Mouse (Mus musculus) spleen, adult 2 months (tissue): Measurements from ENCODE around the gene Keg1. TPM values are rescaled to one million over a fixed set of nuclear protein-coding genes. Genes with fewer than 3 reads are reported as not detected.
"Not testable (repeated sequence)": the region's sequence is repeated elsewhere in the genome, so short reads cannot be mapped to it uniquely, and the experiment has no call there.

Experiments
- DNase-seq, 2 experiments: peaks; one replicate each; pipeline versions ENCODE4 v3.0.0 to v3.0.0-alpha.2; 2012 to 2021; ENCODE audit warnings: low spot score in 2 of 2, low read depth in 1 of 2
- H3K27ac ChIP-seq: fragments of 200-500 bp; 2 replicates; pipeline ENCODE4 v1.5.1; 2012; ENCODE audit warnings: low read length, inconsistent platforms; ENCODE audit not compliant: insufficient read depth
- H3K27me3 ChIP-seq: fragments of 200-500 bp; 2 replicates; pipeline ENCODE4 v1.6.1; 2012; ENCODE audit warnings: mild to moderate bottlenecking, moderate library complexity, low read length, inconsistent platforms; ENCODE audit not compliant: control insufficient read depth, insufficient read depth
- H3K36me3 ChIP-seq: fragments of 200-500 bp; 2 replicates; pipeline ENCODE4 v1.6.1; 2012; ENCODE audit warnings: mild to moderate bottlenecking, low read length, inconsistent platforms; ENCODE audit not compliant: control insufficient read depth, insufficient read depth
- H3K4me1 ChIP-seq: fragments of 200-500 bp; 2 replicates; pipeline ENCODE4 v1.6.1; 2011; ENCODE audit warnings: inconsistent platforms; ENCODE audit not compliant: control insufficient read depth, insufficient read depth, insufficient read length
- H3K4me3 ChIP-seq: fragments of 200-500 bp; 2 replicates; pipeline ENCODE4 v1.5.1; 2011; ENCODE audit warnings: mild to moderate bottlenecking, inconsistent platforms; ENCODE audit not compliant: insufficient read depth, insufficient read length; ENCODE audit errors: extremely low read depth
- CTCF ChIP-seq: fragments of 200-500 bp; IDR thresholded peaks from 2 replicates; pipeline ENCODE4 v1.5.1; 2011; ENCODE audit warnings: mild to moderate bottlenecking, inconsistent platforms; ENCODE audit not compliant: insufficient read depth, insufficient read length, insufficient replicate concordance; ENCODE audit errors: extremely low read depth
- POLR2A ChIP-seq: fragments of 200-500 bp; IDR thresholded peaks from 2 replicates; pipeline ENCODE4 v1.6.1; 2011; ENCODE audit warnings: low read depth, low read length, inconsistent platforms
- WGBS: fragments of 180-500 bp; shearing (Covaris S2); methylation state at CpG from one replicate; pipeline ENCODE4 v1.1.7; 2018; 5-methylcytosine and 5-hydroxymethylcytosine counted together
- polyA plus RNA-seq: library from polyadenylated mRNA; depleted of rRNA; stranded (reverse); fragments of >200 nt; gene quantifications from 2 replicates; pipeline ENCODE4 v1.2.3, GENCODE M21; 2012; rRNA removed

Gene Keg1
- polyA plus RNA-seq = 0.30 TPM in 1 of 2 replicates, not detected in the other

GRCm38 (mm10) chr19:12695590-12695989 lies at the start of gene Keg1:
TSS of gene Keg1 (plus strand) at chr19:12695786.
- Histone ChIP-seq H3K4me1 (no peaks in the 10 kb centered on the region), H3K27ac (no peak within 1 kb of the TSS), H3K36me3 (no peaks in the 10 kb centered on the region), H3K27me3 (no peaks in the 10 kb centered on the region), H3K4me3 (no peak within 1 kb of the TSS)
- no peak for DNase-seq
- TF ChIP-seq POLR2A = no peak
- TF ChIP-seq CTCF = no peak
- WGBS = 80% methylated on average over 3 of the region's 3 CpGs

GRCm38 (mm10) chr19:12649511-12649910 lies 46.1 kb upstream of the Keg1 start:
- no peak for DNase-seq
- Histone ChIP-seq H3K4me3 (no peak overlapping the region), H3K27ac (no peak overlapping the region), H3K4me1 (no peaks in the 10 kb centered on the region), H3K27me3 (no peaks in the 10 kb centered on the region), H3K36me3 (no peaks in the 10 kb centered on the region)
- TF ChIP-seq CTCF = no peak

GRCm38 (mm10) chr19:12666156-12666555 lies 29.4 kb upstream of the Keg1 start:
- H3K27me3 ChIP-seq = no peaks in the 10 kb centered on the region
- no peak overlapping the region for H3K27ac ChIP-seq
- TF ChIP-seq POLR2A (no peak), CTCF (no peak)
- WGBS = 81% methylated on average over 1 of the region's 1 CpGs
- no peak overlapping the region for H3K4me3 ChIP-seq
- H3K4me1 ChIP-seq = no peaks in the 10 kb centered on the region
- DNase-seq = no peak
- no peaks in the 10 kb centered on the region for H3K36me3 ChIP-seq

- not testable (repeated sequence) for H3K4me3 ChIP-seq, H3K27me3 ChIP-seq, H3K27ac ChIP-seq, H3K4me1 ChIP-seq, DNase-seq, H3K36me3 ChIP-seq
- WGBS = 95% methylated on average over 3 of the region's 3 CpGs
These were observed 27.0 kb upstream of the Keg1 start for GRCm38 (mm10) chr19:12668601-12669000.

GRCm38 (mm10) chr19:12670139-12670538 lies 25.4 kb upstream of the Keg1 start, which contains the start of gene Olfr1442:
TSS of gene Olfr1442 (plus strand) at chr19:12670439.
- Histone ChIP-seq H3K36me3 (no peaks in the 10 kb centered on the region), H3K4me3 (no peak within 1 kb of the TSS), H3K4me1 (no peaks in the 10 kb centered on the region), H3K27ac (no peak within 1 kb of the TSS), H3K27me3 (no peaks in the 10 kb centered on the region)
- DNase-seq = no peak
- TF ChIP-seq CTCF = no peak
- no peak for TF ChIP-seq POLR2A

GRCm38 (mm10) chr19:12671051-12671450 lies 24.5 kb upstream of the Keg1 start:
- Histone ChIP-seq H3K27me3 (no peaks in the 10 kb centered on the region), H3K4me3 (no peak overlapping the region), H3K27ac (no peak overlapping the region), H3K36me3 (no peaks in the 10 kb centered on the region), H3K4me1 (no peaks in the 10 kb centered on the region)
- TF ChIP-seq POLR2A (no peak), CTCF (no peak)
- no peak for DNase-seq
- 85% methylated on average over 4 of the region's 4 CpGs for WGBS

- DNase-seq = no peak
- H3K4me1 ChIP-seq = no peaks in the 10 kb centered on the region
These were observed 17.8 kb upstream of the Keg1 start, which contains the start of gene Olfr1443 for GRCm38 (mm10) chr19:12677812-12678211. TSS of gene Olfr1443 (plus strand) at chr19:12678112.

GRCm38 (mm10) chr19:12684638-12685037 lies 10.9 kb upstream of the Keg1 start:
- Histone ChIP-seq H3K4me1 (no peaks in the 10 kb centered on the region), H3K27me3 (no peaks in the 10 kb centered on the region), H3K36me3 (no peaks in the 10 kb centered on the region), H3K27ac (no peak overlapping the region), H3K4me3 (no peak overlapping the region)
- no peak for DNase-seq
- TF ChIP-seq POLR2A (no peak), CTCF (no peak)

More at GRCm38 (mm10) chr19:12677812-12678211, 17.8 kb upstream of the Keg1 start, which contains the start of gene Olfr1443:
- Histone ChIP-seq H3K27ac (no peak within 1 kb of the TSS), H3K27me3 (no peaks in the 10 kb centered on the region), H3K36me3 (no peaks in the 10 kb centered on the region), H3K4me3 (no peak within 1 kb of the TSS)
- WGBS = 66% methylated on average over 3 of the region's 3 CpGs
- TF ChIP-seq CTCF (no peak), POLR2A (no peak)
